Mouse (Mus musculus): ENCODE measurements around the gene Gm11555.
A peak's percentile ranks its signal among the peaks of the same experiment; 100 is the strongest.
"Not testable (repeated sequence)": the region's sequence is repeated elsewhere in the genome, so short reads cannot be mapped to it uniquely, and the experiment has no call there.

Gm11555 gene

GRCm38 (mm10) chr11:99650136-99650535 is at the start of gene Gm11555:
Gene Gm11555 (minus strand): TSS chr11:99650236.
- no peak for DNase-seq

- DNase-seq: no peak
These were observed 40.4 kb upstream of the Gm11555 start, which contains the start of gene Gm14190 for GRCm38 (mm10) chr11:99690463-99690862. Gene Gm14190 (minus strand): TSS chr11:99690740.

DNA sequence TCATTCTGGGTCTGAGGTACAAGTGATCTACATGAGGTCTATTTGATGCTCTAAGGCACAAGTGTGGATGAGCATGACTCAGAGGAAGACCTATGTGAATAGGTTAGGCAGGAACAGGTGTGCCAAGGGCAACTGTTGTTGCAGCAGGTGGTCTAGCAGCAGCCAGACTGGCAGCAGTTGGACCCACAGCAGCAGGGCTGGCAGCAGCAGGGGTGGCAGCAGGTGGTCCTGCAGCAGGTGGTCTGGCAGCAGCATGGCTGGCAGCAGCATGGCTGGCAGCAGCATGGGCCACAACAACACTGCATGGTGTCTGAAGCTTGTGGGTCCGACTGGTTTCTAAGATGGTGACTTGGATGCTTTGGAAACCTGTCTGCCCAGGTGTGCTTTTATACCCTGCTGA is 35.2 kb upstream of the Gm11555 start:
- not testable (repeated sequence) for DNase-seq

DNA sequence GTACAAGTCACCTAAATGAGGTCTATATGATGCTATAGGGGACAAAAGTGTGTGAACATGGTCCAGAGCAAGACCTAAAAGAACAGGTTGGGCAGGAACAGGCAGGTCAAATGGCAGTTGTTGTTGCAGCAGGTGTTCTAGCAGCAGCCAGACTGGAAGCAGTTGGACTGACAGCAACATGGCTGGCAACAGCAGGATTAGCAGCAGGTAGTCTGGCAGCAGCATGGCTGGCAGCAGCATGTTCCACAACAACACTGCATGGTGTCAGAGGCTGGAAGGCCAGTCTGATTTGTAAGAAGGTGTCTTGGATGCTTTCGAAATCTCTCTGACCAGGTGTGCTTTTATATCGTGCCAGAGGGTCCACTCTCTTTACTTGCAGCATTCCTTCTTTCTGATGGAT is 33.4 kb upstream of the Gm11555 start:
- no peak for DNase-seq

DNA sequence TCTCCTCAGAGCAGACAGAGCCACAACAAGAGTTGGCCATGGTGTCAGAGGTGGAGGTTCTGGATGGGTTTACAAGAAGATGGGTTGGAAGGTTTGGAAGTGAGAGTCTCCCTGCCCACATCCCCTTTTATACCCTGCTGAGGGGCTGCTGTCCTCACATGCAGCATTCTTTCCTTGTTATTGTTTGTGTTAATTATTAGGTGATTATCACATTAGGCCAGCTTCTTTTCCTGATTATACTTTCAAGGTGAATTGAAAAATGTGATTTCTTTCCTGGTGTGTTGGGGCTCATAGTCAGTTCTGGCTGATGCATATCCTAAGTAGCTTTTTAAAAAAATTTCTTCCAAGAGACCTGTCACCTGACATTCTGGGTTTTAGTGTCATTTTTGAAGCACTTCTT is 15.8 kb upstream of the Gm11555 start, which contains the start of gene Krtap4-6:
Gene Krtap4-6, minus strand, starts transcription at position 101 of the 400 bp plus-strand sequence.
- DNase-seq: no peak

DNA sequence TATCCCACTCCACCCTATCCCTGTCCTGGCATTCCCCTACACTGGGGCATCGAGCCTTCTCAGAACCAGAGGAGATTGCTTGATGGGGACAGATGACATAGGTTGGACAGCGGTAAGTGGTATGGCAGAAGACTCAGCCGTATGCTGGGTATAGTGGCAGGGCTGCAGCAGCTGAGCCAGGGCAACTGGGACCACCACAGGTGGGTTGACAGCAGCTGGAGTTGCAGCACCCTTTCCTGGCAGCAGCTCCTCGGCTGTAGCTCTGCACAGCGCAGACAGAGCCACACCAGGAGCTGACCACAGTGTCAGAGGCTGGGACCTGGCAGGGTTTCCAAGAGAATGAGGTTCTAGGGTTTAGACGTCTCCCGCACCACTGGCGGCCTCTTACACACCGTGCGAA is 12.8 kb upstream of the Gm11555 start:
- DNase-seq: no peak

DNA sequence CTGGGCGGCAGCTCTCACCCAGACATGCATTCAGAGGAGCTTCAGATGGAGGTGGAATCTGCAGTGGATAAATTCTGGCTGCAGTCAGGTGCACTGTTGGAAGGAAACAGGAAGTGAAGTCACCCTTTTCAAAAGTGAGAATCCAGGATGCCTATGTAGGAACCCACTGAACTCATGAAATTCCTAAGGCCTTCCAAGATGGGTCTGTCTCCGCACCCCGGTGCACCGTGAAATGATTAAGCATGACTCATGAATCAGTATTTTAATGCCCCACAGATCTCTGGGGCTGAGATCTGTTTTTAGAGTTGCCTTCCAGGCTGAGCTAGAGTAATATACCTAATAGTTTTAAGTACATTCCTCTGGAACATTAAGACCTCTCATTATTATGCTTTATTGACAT is 9.2 kb upstream of the Gm11555 start:
- DNase-seq: no peak

GRCm38 (mm10) chr11:99658467-99659010 is 8.5 kb upstream of the Gm11555 start, which contains the start of gene Gm11563:
Gene Gm11563 (minus strand): TSS chr11:99658960.
- not testable (repeated sequence) for DNase-seq

GRCm38 (mm10) chr11:99657051-99657450 is 7.0 kb upstream of the Gm11555 start:
- no peak for DNase-seq

DNA sequence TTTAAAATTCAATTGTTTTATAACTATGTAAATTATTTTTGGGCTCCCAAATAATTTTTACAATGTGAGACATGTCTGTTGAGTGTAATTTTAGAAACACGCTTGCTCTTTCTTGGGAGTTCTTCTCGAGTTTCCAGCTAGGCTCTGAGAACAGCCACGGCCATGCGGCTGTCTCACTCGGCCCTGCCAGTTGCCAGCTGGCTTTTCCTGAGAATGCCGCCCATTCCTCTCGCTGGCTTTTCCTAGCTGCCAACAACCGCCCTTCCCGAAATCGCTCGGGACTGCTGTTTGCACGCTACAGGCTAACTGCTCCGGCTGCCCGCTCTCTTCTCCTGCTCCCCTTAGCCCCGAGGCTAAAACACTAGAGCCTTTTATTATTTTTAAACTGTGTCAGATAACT is 3.6 kb downstream of the Gm11555 start:
- DNase-seq: peak; percentile 22

DNA sequence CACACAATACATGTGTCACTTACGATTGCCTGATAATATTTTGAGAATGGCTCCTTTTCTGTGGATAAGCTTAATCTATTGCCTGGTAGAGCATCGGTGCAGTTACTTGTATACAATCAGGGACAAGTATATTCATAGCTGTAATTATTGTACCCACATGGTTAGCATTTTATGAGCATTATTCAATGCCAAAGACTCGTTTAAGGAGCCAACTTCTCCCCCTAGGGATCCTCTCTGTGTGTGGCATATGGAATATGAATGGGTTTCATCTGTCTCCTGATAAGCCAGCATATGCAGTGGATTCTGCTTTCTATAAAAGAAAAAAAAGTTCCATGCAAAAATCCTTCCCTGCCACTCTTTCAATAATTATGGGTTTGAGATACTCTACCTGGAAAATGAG is 5.7 kb downstream of the Gm11555 start:
- DNase-seq: no peak

GRCm38 (mm10) chr11:99643635-99644139 is 6.3 kb downstream of the Gm11555 start, which contains the start of gene Krtap4-7:
Gene Krtap4-7 (minus strand): TSS chr11:99644089.
- DNase-seq: not testable (repeated sequence)

DNA sequence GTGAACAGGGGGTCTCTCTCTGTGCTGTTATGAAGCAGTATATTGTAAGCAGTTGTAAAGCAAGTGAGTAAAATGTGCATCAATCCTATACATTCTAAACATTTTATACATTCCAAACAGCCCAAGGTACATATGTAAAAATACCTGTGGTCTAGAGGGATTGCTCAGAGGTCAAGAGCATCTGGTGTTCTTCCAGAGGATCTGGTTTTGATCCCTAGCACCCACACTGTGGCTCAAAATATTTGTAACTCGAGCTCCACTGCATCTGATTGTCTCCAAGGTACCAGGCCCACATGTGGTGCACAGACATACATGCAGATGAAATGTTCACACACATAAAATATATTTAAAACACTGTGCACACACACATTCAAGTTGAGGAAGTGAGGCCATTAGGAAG is 9.1 kb downstream of the Gm11555 start:
- no peak for DNase-seq

GRCm38 (mm10) chr11:99637086-99637485 is 12.9 kb downstream of the Gm11555 start:
- no peak for DNase-seq

DNA sequence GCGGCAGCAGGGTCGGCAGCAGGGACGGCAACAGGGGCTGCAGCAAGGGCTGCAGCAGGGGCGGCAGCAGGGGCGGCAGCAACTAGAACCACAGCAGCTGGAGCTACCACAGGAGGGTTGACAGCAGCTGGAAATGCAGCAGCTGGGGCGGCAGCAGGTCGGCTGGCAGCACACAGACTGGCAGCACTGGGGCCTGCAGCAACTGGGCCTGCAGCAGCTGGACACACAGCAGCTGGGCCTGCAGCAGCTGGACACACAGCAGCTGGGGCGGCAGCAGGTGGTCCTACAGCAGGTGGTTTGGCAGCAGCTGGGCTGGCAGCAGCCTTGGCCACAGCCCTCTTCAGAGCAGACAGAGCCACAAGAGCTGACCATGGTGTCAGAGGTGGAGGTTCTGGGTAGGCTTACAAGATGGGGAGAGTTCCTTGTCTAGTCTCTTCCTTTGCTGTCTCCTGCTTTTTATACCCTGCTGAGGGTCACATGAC is 15.3 kb downstream of the Gm11555 start, which contains the start of gene Krtap4-2:
Gene Krtap4-2, minus strand, starts transcription at position 432 of the 482 bp plus-strand sequence.
- no peak for DNase-seq

GRCm38 (mm10) chr11:99633293-99633692 is 16.7 kb downstream of the Gm11555 start:
- no peak for DNase-seq

- no peak for DNase-seq
These were observed 19.1 kb downstream of the Gm11555 start for GRCm38 (mm10) chr11:99630890-99631289.

- DNase-seq: no peak
These were observed 21.9 kb downstream of the Gm11555 start, which contains the start of gene Krtap4-1 for GRCm38 (mm10) chr11:99628138-99628537. Gene Krtap4-1 (minus strand): TSS chr11:99628238.

DNA sequence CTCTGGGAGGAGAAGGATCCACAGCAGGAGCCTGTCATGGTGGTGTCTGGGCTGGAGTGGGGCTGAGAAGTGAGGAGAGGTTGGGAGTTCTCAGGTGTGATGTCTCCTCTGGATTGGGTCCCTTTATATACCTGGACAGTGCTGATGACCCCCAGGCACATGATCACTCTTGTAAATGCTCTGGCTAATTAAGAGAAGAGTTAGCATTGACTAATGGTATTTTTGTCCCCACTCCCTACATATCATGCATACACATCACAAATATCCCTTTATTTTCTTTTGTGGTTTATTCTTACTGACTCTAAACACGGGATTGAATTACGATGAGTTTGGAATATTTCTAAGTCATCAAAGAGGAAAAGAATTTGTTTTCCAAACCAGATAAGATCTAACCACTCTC is 29.7 kb downstream of the Gm11555 start, which contains the start of gene Gm11562:
Gene Gm11562, minus strand, starts transcription at position 101 of the 400 bp plus-strand sequence.
- DNase-seq: no peak

GRCm38 (mm10) chr11:99614796-99615363 is 35.2 kb downstream of the Gm11555 start, which contains the start of gene Krtap2-4:
Gene Krtap2-4 (minus strand): TSS chr11:99614846.
- no peak for DNase-seq

DNA sequence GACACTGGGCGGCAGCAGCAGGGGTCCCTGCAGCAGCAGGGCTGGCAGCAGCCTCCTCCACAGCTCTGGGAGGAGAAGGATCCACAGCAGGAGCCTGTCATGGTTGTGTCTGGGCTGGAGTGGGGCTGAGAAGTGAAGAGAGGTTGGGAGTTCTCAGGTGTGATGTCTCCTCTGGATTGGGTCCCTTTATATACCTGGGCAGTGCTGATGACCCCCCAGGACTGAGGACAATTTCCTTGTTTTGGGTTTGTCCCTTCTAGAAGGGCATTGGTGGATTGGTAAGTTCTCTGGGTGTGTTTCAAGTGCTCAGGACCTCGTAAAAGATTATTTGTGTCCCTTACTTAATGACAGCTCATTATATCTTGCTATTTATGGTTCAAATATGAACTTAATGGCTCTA is 39.9 kb downstream of the Gm11555 start, which contains the start of gene Gm11937:
Gene Gm11937, minus strand, starts transcription at position 101 of the 400 bp plus-strand sequence.
- DNase-seq: not testable (repeated sequence)

GRCm38 (mm10) chr11:99609126-99609525 is 40.9 kb downstream of the Gm11555 start:
- peak; percentile 20 for DNase-seq

GRCm38 (mm10) chr11:99603208-99603607 is 46.8 kb downstream of the Gm11555 start, which contains the start of gene Gm11938:
Gene Gm11938 (minus strand): TSS chr11:99603308.
- DNase-seq: not testable (repeated sequence)

Data from right cerebral cortex, postnatal 25 days (tissue).